In the genomic region with DNA sequence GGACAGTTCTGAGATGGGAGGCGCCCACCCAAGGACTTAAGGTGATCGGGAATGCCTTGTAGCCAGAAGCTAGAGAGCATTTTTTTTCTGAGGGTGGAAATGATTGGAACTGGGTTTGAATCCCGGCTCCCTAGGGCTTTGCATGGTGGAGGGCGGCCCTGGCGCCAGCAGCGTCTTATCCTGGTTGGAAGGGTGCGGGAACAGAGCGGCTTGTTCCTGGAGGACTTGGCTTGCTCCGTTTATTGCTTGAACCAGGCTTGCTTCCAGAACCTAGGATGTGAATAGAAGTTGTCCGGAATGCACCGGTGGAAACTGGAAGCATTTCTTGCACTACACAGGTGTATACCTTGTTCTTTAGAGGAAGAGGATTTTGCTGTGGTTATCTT, we compare ENCODE assay signal across 8 mouse cellular contexts. TPM values are rescaled to one million over a fixed set of nuclear protein-coding genes. Genes with fewer than 3 reads are reported as not detected.
DNase-seq lines count a peak whose midpoint lies in the region; ATAC-seq and TF ChIP-seq lines count a peak whose summit lies in the region.

No protein-coding gene starts in this region.

- TF ChIP-seq POLR2A in thymus, adult 2 months (IDR thresholded peaks at IDR 0.05; ENCODE audit: control insufficient read depth, extremely low read depth, insufficient read depth, low read length, poor library complexity): no peak

- no peak for DNase-seq in thymus, adult 2 months
- no peak for DNase-seq in thymus, postnatal 14 days
- peak; percentile 39 to 68 for DNase-seq in kidney, postnatal 25 days
- no peak for DNase-seq in right cerebral cortex, postnatal 25 days
- DNase-seq in thymus, postnatal 25 days: no peak
- no peak for DNase-seq in retina, postnatal 1 day

- peak overlapping the region; percentile 56 for H3K4me3 ChIP-seq in thymus, adult 2 months (ENCODE audit: control insufficient read depth, insufficient read depth, low read length)
- H3K4me3 ChIP-seq in heart, embryonic 16.5 days (ENCODE audit: low read length): peak overlapping the region; percentile 66
- peak overlapping the region; percentile 55 for H3K4me3 ChIP-seq in neural tube, embryonic 12.5 days

- H3K27ac ChIP-seq in thymus, adult 2 months (ENCODE audit: control insufficient read depth, insufficient read depth, low read length): no peak overlapping the region
- H3K27ac ChIP-seq in heart, embryonic 16.5 days (ENCODE audit: low read length): no peak overlapping the region
- no peak overlapping the region for H3K27ac ChIP-seq in neural tube, embryonic 12.5 days

- no peaks in the 10 kb centered on the region for H3K9me3 ChIP-seq in heart, embryonic 16.5 days (replicated peaks; ENCODE audit: control insufficient read depth, low read length)
- H3K9me3 ChIP-seq in neural tube, embryonic 12.5 days: no peaks in the 10 kb centered on the region

- H3K4me2 ChIP-seq in heart, embryonic 16.5 days (ENCODE audit: low read depth, low read length): peak overlapping the region; percentile 75
- peak overlapping the region; percentile 100 for H3K4me2 ChIP-seq in neural tube, embryonic 12.5 days (replicated peaks)

- no peak for TF ChIP-seq CTCF in thymus, adult 2 months (IDR thresholded peaks at IDR 0.05; ENCODE audit: borderline replicate concordance, control insufficient read depth, extremely low read depth, insufficient read depth, low read length, poor library complexity)

- ATAC-seq in heart, embryonic 16.5 days (replicated peaks; ENCODE audit: extremely low read depth, insufficient read depth, low FRiP score): no peak
- no peak for ATAC-seq in neural tube, embryonic 12.5 days (ENCODE audit: low FRiP score, low read depth)

- no peaks in the 10 kb centered on the region; the same call in 1 of the 2 replicates for H3K27me3 ChIP-seq in thymus, adult 2 months (ENCODE audit: control insufficient read depth, insufficient read depth, low read length)
- H3K27me3 ChIP-seq in heart, embryonic 16.5 days (ENCODE audit: control insufficient read depth, insufficient read depth, low read length): no peaks in the 10 kb centered on the region
- peaks cover 37% of the 10 kb centered on the region for H3K27me3 ChIP-seq in neural tube, embryonic 12.5 days (replicated peaks)

- no peaks in the 10 kb centered on the region for H3K36me3 ChIP-seq in thymus, adult 2 months (ENCODE audit: control insufficient read depth, insufficient read depth, low read length)
- no peaks in the 10 kb centered on the region for H3K36me3 ChIP-seq in heart, embryonic 16.5 days (ENCODE audit: control insufficient read depth, insufficient read depth)
- no peaks in the 10 kb centered on the region for H3K36me3 ChIP-seq in neural tube, embryonic 12.5 days

- H3K9ac ChIP-seq in heart, embryonic 16.5 days (ENCODE audit: low read length): peak overlapping the region; percentile 72
- H3K9ac ChIP-seq in neural tube, embryonic 12.5 days: peak overlapping the region; percentile 57; the same call in 1 of the 2 replicates

- peaks cover 10% of the 10 kb centered on the region for H3K4me1 ChIP-seq in thymus, adult 2 months (replicated peaks; ENCODE audit: control insufficient read depth, insufficient read depth, low read length)
- H3K4me1 ChIP-seq in heart, embryonic 16.5 days (ENCODE audit: control insufficient read depth, insufficient read depth, low read length): peaks cover 5% of the 10 kb centered on the region; the same call in 1 of the 2 replicates
- peaks cover 12% of the 10 kb centered on the region for H3K4me1 ChIP-seq in neural tube, embryonic 12.5 days

- 37% methylated on average over 11 of the region's 11 CpGs for WGBS in thymus, adult 2 months
- 15% methylated on average over 11 of the region's 11 CpGs for WGBS in heart, embryonic 16.5 days
- 17% methylated on average over 11 of the region's 11 CpGs for WGBS in neural tube, embryonic 12.5 days

RNA-seq across cellular contexts. Expression of a gene that starts 0.6 kb away (rescaled TPM):
- 16.8 and 17.0 TPM in 2 replicates for polyA plus RNA-seq in thymus, adult 2 months (2012; rRNA removed)
- polyA plus RNA-seq in heart, embryonic 16.5 days (2015; fragmentation: Nextera tagmentation; extraction: Ambion mirVana): 17.1 and 18.5 TPM in 2 replicates
- 3.5 and 4.2 TPM in 2 replicates for polyA plus RNA-seq in neural tube, embryonic 12.5 days (2016; fragmentation: Nextera tagmentation; extraction: Ambion mirVana)

Comparison
In these comparisons a context has a peak if more than half of its experiments do, and no peak if none do; other contexts are left out.
1. DNase-seq: peak in kidney, postnatal 25 days (2 of 2); none in thymus, adult 2 months (single experiment), thymus, postnatal 14 days (single experiment), right cerebral cortex, postnatal 25 days (single experiment), thymus, postnatal 25 days (single experiment) and retina, postnatal 1 day (single experiment).
2. Peak in every context shown above with its lines, with median percentiles within 50 percentile points of each other: H3K4me3 ChIP-seq.